Mouse (Mus musculus) CH12.LX (cell line): ENCODE results near the gene Myom1. TPM values are rescaled to one million over a fixed set of nuclear protein-coding genes. Genes with fewer than 3 reads are reported as not detected.

Source experiments
- DNase-seq: peaks from one replicate; pipeline ENCODE4 v3.0.0-alpha.2; 2013; ENCODE audit errors: extremely low read depth
- H3K27ac ChIP-seq: 2 replicates; pipeline ENCODE4 v1.5.1; 2012; ENCODE audit warnings: low read depth, mild to moderate bottlenecking, control low read depth, moderate library complexity; ENCODE audit not compliant: insufficient read depth
- H3K27me3 ChIP-seq: replicated peaks from 2 replicates; pipeline ENCODE3; 2012; ENCODE audit warnings: inconsistent platforms
- H3K36me3 ChIP-seq, 2 experiments: replicated peaks in 1 of 2; 2 replicates each; pipeline versions ENCODE3 to v1.6.1; 2012; ENCODE audit warnings: inconsistent platforms in 1 of 2, low read length in 1 of 2, mild to moderate bottlenecking in 1 of 2, mixed read lengths in 1 of 2, moderate library complexity in 1 of 2; ENCODE audit not compliant: control insufficient read depth in 1 of 2, insufficient read depth in 1 of 2
- H3K4me1 ChIP-seq, 2 experiments: 2 replicates each; pipeline ENCODE4 v1.6.1; 2012; ENCODE audit warnings: inconsistent platforms in 1 of 2, moderate library complexity in 1 of 2; ENCODE audit not compliant: insufficient read depth in 2 of 2, control insufficient read depth in 1 of 2
- H3K4me2 ChIP-seq: 2 replicates; pipeline ENCODE4 v1.6.1; 2012; ENCODE audit warnings: low read depth, mild to moderate bottlenecking, control low read depth; ENCODE audit not compliant: poor library complexity, insufficient read depth, severe bottlenecking
- H3K4me3 ChIP-seq, 3 experiments: fragments of 150-350 bp in 1 of 3; sonication (generic) in 1 of 3; replicated peaks in 1 of 3; 2 replicates each; pipeline versions ENCODE3 to v1.5.1; 2011 to 2012; ENCODE audit warnings: low read depth in 2 of 3, low read length in 2 of 3, mild to moderate bottlenecking in 2 of 3, moderate library complexity in 2 of 3, control low read depth in 1 of 3, improper control_type of control experiment in 1 of 3, inconsistent platforms in 1 of 3, mixed read lengths in 1 of 3; ENCODE audit not compliant: poor library complexity in 1 of 3
- H3K79me2 ChIP-seq: replicated peaks from 2 replicates; pipeline ENCODE4 v1.6.1; 2012; ENCODE audit warnings: mild to moderate bottlenecking, moderate library complexity; ENCODE audit not compliant: control insufficient read depth, poor library complexity, insufficient read depth, severe bottlenecking; ENCODE audit errors: extremely low read depth
- H3K9ac ChIP-seq: 2 replicates; pipeline ENCODE4 v1.6.1; 2012; ENCODE audit warnings: low read depth, mild to moderate bottlenecking, control low read depth, moderate library complexity; ENCODE audit not compliant: insufficient read depth
- H3K9me3 ChIP-seq: replicated peaks from 2 replicates; pipeline ENCODE3; 2012; ENCODE audit warnings: low read length, inconsistent platforms, mixed read lengths
- BHLHE40 ChIP-seq: IDR thresholded peaks from 2 replicates; pipeline ENCODE4 v1.6.1; 2011; ENCODE audit warnings: mild to moderate bottlenecking, low read depth, low read length, improper control_type of control experiment
- CHD1 ChIP-seq: IDR thresholded peaks from 2 replicates; pipeline ENCODE4 v1.6.1; 2012; ENCODE audit warnings: low read depth, low read length, improper control_type of control experiment, inconsistent platforms
- CHD2 ChIP-seq: IDR thresholded peaks from 2 replicates; pipeline ENCODE4 v1.6.1; 2011; ENCODE audit warnings: low read length, improper control_type of control experiment
- CTCF ChIP-seq, 2 experiments: IDR thresholded peaks in 1 of 2; conservative IDR thresholded peaks in 1 of 2; 2 replicates each; pipeline ENCODE4 v1.5.1; 2011 to 2012; ENCODE audit warnings: low read depth in 2 of 2, low read length in 2 of 2, improper control_type of control experiment in 1 of 2, inconsistent platforms in 1 of 2, mild to moderate bottlenecking in 1 of 2, moderate library complexity in 1 of 2
- E2F4 ChIP-seq: IDR thresholded peaks from 2 replicates; pipeline ENCODE4 v1.6.1; 2011; ENCODE audit warnings: low read depth, low read length, improper control_type of control experiment; ENCODE audit not compliant: insufficient replicate concordance
- ELF1 ChIP-seq: IDR thresholded peaks from 2 replicates; pipeline ENCODE4 v1.6.1; 2014; ENCODE audit warnings: low read depth, mild to moderate bottlenecking, inconsistent platforms, low read length, improper control_type of control experiment
- EP300 ChIP-seq: IDR thresholded peaks from 2 replicates; pipeline ENCODE4 v1.6.1; 2011; ENCODE audit warnings: low read length, improper control_type of control experiment
- HCFC1 ChIP-seq: IDR thresholded peaks from 2 replicates; pipeline ENCODE4 v1.6.1; 2012; ENCODE audit warnings: low read depth, mild to moderate bottlenecking, inconsistent platforms, low read length, improper control_type of control experiment
- JUND ChIP-seq: conservative IDR thresholded peaks from 2 replicates; pipeline ENCODE4 v1.6.1; 2011; ENCODE audit warnings: low read depth, low read length, improper control_type of control experiment
- MAX ChIP-seq: IDR thresholded peaks from 2 replicates; pipeline ENCODE4 v1.6.1; 2011; ENCODE audit warnings: low read length, improper control_type of control experiment
- MAZ ChIP-seq: IDR thresholded peaks from 2 replicates; pipeline ENCODE4 v1.6.1; 2012; ENCODE audit warnings: low read depth, mild to moderate bottlenecking, inconsistent platforms, low read length, improper control_type of control experiment, moderate library complexity
- MXI1 ChIP-seq: IDR thresholded peaks from 2 replicates; pipeline ENCODE4 v1.6.1; 2011; ENCODE audit warnings: mild to moderate bottlenecking, low read depth, low read length, improper control_type of control experiment
- MYC ChIP-seq: IDR thresholded peaks from 2 replicates; pipeline ENCODE4 v1.6.1; 2011; ENCODE audit warnings: low read depth, mild to moderate bottlenecking, improper control_type of control experiment, low read length
- NELFE ChIP-seq: IDR thresholded peaks from 2 replicates; pipeline ENCODE4 v1.6.1; 2011; ENCODE audit warnings: low read depth, low read length, improper control_type of control experiment
- NRF1 ChIP-seq: IDR thresholded peaks from 2 replicates; pipeline ENCODE4 v1.6.1; 2014; ENCODE audit warnings: low read depth, mild to moderate bottlenecking, inconsistent platforms, low read length, improper control_type of control experiment, moderate library complexity
- POLR2A ChIP-seq: IDR thresholded peaks from 2 replicates; pipeline ENCODE4 v1.6.1; 2011; ENCODE audit warnings: low read depth, mild to moderate bottlenecking, improper control_type of control experiment, low read length
- RAD21 ChIP-seq: IDR thresholded peaks from 2 replicates; pipeline ENCODE4 v1.6.1; 2011; ENCODE audit warnings: low read depth, mild to moderate bottlenecking, low read length, improper control_type of control experiment, moderate library complexity
- RCOR1 ChIP-seq: conservative IDR thresholded peaks from 2 replicates; pipeline ENCODE4 v1.6.1; 2012; ENCODE audit warnings: low read depth, mild to moderate bottlenecking, inconsistent platforms, low read length, improper control_type of control experiment
- SMC3 ChIP-seq: IDR thresholded peaks from 2 replicates; pipeline ENCODE4 v1.6.1; 2011; ENCODE audit warnings: low read depth, low read length, improper control_type of control experiment
- TCF12 ChIP-seq: IDR thresholded peaks from 2 replicates; pipeline ENCODE4 v1.6.1; 2014; ENCODE audit warnings: low read depth, mild to moderate bottlenecking, inconsistent platforms, low read length, improper control_type of control experiment
- UBTF ChIP-seq: IDR thresholded peaks from 2 replicates; pipeline ENCODE4 v1.6.1; 2012; ENCODE audit warnings: low read depth, mild to moderate bottlenecking, inconsistent platforms, low read length, improper control_type of control experiment, moderate library complexity
- USF1 ChIP-seq: IDR thresholded peaks from 2 replicates; pipeline ENCODE4 v1.6.1; 2014; ENCODE audit warnings: low read depth, mild to moderate bottlenecking, inconsistent platforms, low read length, improper control_type of control experiment
- USF2 ChIP-seq: conservative IDR thresholded peaks from 2 replicates; pipeline ENCODE4 v1.6.1; 2011; ENCODE audit warnings: low read depth, low read length, improper control_type of control experiment
- ZKSCAN1 ChIP-seq: IDR thresholded peaks from 2 replicates; pipeline ENCODE4 v1.6.1; 2012; ENCODE audit warnings: low read depth, inconsistent platforms, low read length, improper control_type of control experiment, borderline replicate concordance
- dilution Hi-C: fragments of 300-500 bp; cut with MboI; formaldehyde crosslinking; loops from 2 replicates; pipeline ENCODE4 v1.14.3; 2020; ENCODE audit warnings: low sequenced_read_pairs; ENCODE audit not compliant: extremely low pct_unique_long_range_greater_than_20kb, extremely low pct_ligation_motif_present
- in situ Hi-C: fragments of 300-500 bp; cut with MboI; formaldehyde crosslinking; loops from 3 replicates; pipeline ENCODE4 v1.14.3; 2019; ENCODE audit warnings: low sequenced_read_pairs, low pct_ligation_motif_present, low pct_unique_long_range_greater_than_20kb, mixed read lengths
- polyA plus RNA-seq: library from polyadenylated mRNA; unstranded; fragments of >175 nt; gene quantifications from 2 replicates; pipeline ENCODE4 v1.2.1, GENCODE M21; 2012; ENCODE audit warnings: low read depth; ENCODE audit not compliant: insufficient read length
- total RNA-seq, 2 experiments: library from RNA; depleted of rRNA; stranded (reverse); fragments of 300-350 nt in 1 of 2; fragments of >200 nt in 1 of 2; gene quantifications; 2 replicates each; pipeline ENCODE4 v1.2.3; 2012 to 2014

The Myom1 gene
- total and polyA plus RNA-seq, 3 experiments = 0.26 to 0.93 (median 0.55) TPM

DNA sequence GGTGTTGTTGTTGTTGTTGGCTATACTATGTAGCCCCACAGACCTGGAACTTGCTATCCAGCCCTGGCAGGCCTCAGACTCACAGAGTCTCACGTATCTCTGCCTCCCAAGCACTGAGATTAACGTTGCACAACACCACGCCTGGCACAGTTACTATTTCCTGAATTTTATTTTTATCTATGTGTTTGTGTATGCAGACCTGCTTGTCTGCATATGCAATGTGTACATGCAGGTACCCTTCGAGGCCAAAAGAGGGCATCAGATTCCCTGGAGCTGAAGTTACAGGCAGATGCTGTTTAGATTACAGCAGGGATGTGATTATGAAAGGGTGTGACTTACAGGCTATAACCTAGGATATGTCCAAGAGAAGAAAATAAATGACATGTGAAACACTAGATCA lies 84.5 kb downstream of the Myom1 start:
- Histone ChIP-seq H3K4me2 (no peak overlapping the region), H3K9me3 (no peaks in the 10 kb centered on the region), H3K27ac (no peak overlapping the region), H3K79me2 (no peaks in the 10 kb centered on the region), H3K27me3 (no peaks in the 10 kb centered on the region), H3K4me1 (peaks cover 16 to 31% of the 10 kb centered on the region in 2 experiments), H3K36me3 (no peaks in the 10 kb centered on the region), H3K9ac (no peak overlapping the region), H3K4me3 (no peak overlapping the region)
- in situ Hi-C loops (no loop called here), dilution Hi-C loops (no loop called here)
- TF ChIP-seq POLR2A (no peak), CTCF (conservative IDR thresholded peaks at IDR 0.05 in 1 of 2, IDR thresholded peaks at IDR 0.05 in 1 of 2; ENCODE audit: low read depth in 2 of 2, low read length in 2 of 2) (peak; percentile 15 to 46; a peak in 2 of 4 replicates), SMC3 (peak; percentile 45), RAD21 (peak; percentile 48), CHD1 (no peak)
- no peak for DNase-seq

DNA sequence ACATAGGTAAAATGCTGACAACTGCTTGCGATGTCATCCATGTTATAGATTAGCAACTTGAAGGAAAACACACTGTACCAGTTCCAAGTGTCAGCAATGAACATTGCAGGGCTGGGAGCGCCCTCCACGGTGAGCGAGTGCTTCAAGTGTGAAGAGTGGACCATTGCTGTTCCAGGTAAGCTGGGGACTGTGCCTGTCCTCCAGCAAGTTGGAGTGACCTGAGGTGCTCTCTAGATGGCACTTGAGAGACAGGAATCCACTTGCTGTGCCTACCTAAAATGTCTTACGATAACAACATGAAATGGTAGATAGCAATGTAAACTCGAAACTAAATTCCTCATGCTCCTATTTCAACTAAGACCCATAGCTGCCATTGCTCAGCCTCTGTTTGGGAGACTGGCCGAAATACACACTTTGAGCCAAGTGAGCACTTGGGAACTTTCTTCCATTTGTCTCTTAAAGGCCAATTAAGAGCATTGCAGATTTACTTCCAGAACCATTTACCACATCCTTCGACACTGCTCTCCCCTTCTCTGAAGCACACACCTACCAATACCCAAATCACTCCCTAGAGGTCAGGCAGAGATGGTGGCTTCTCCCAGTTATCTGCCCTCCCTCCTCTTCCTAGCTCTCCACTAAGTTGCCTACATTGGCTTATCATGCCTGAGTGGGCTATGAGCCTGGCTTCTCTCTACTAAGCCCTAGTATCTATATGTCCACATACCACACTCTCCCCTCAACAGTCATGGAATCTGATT lies 85.1 kb downstream of the Myom1 start:
- H3K36me3 ChIP-seq = no peaks in the 10 kb centered on the region
- no peak overlapping the region for H3K9ac ChIP-seq
- H3K27ac ChIP-seq = no peak overlapping the region
- no peaks in the 10 kb centered on the region for H3K9me3 ChIP-seq
- H3K4me2 ChIP-seq = no peak overlapping the region
- in situ Hi-C loops (no loop called here), dilution Hi-C loops (no loop called here)
- no peaks in the 10 kb centered on the region for H3K79me2 ChIP-seq
- H3K27me3 ChIP-seq = no peaks in the 10 kb centered on the region
- DNase-seq = no peak
- H3K4me3 ChIP-seq = no peak overlapping the region
- peaks cover 17 to 37% of the 10 kb centered on the region in 2 experiments for H3K4me1 ChIP-seq
- no peak for TF ChIP-seq ZKSCAN1
- peak in 1 of 2 experiments; percentile 60; a peak in 2 of 4 replicates for TF ChIP-seq CTCF (conservative IDR thresholded peaks at IDR 0.05 in 1 of 2, IDR thresholded peaks at IDR 0.05 in 1 of 2; ENCODE audit: low read depth in 2 of 2, low read length in 2 of 2)
- no peak for TF ChIP-seq MXI1
- no peak for TF ChIP-seq E2F4
- TF ChIP-seq SMC3 = peak; percentile 41
- TF ChIP-seq TCF12 = no peak
- TF ChIP-seq EP300 = no peak
- peak; percentile 59 for TF ChIP-seq RAD21
- no peak for TF ChIP-seq USF2
- no peak for TF ChIP-seq ELF1

DNA sequence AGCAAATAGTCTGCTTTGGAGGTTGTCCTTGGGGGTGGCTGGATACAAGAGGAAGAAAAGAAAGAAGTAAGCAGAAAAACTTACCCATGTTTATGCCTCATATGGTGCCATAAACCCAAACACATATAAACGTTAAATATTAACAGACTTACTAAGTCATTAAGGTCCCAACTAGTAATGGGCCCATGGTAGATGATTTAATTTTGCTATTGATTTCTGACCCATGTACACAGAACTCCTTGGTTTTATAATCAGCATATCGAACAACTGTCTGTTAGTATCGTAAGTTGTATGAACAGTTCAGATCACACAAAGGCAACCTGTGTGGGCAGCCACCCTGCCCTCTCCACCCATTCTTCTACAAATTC lies 85.7 kb downstream of the Myom1 start:
- TF ChIP-seq UBTF = no peak
- TF ChIP-seq JUND = no peak
- TF ChIP-seq USF1 = no peak
- no peak for TF ChIP-seq NELFE
- no peak for TF ChIP-seq TCF12
- no peak for TF ChIP-seq HCFC1
- TF ChIP-seq MAX = no peak
- no peak for TF ChIP-seq CHD2
- TF ChIP-seq MAZ = no peak
- no peak for TF ChIP-seq CTCF (conservative IDR thresholded peaks at IDR 0.05 in 1 of 2, IDR thresholded peaks at IDR 0.05 in 1 of 2; ENCODE audit: low read depth in 2 of 2, low read length in 2 of 2)
- TF ChIP-seq MYC = no peak
- no peak for TF ChIP-seq RAD21
- TF ChIP-seq BHLHE40 = no peak
- no peak for TF ChIP-seq RCOR1
- no peak for TF ChIP-seq EP300
- no peak for TF ChIP-seq ZKSCAN1
- TF ChIP-seq NRF1 = no peak
- no peak for TF ChIP-seq SMC3
- Histone ChIP-seq H3K9ac (no peak overlapping the region), H3K4me1 (peaks cover 19 to 42% of the 10 kb centered on the region in 2 experiments), H3K4me2 (no peak overlapping the region), H3K27ac (no peak overlapping the region), H3K27me3 (no peaks in the 10 kb centered on the region), H3K9me3 (no peaks in the 10 kb centered on the region), H3K79me2 (no peaks in the 10 kb centered on the region), H3K4me3 (no peak overlapping the region), H3K36me3 (no peaks in the 10 kb centered on the region)
- no peak for DNase-seq
- dilution Hi-C loops = no loop called here
- in situ Hi-C loops = no loop called here
